16 mouse cellular contexts compared by ENCODE assay signal in the genomic region with DNA sequence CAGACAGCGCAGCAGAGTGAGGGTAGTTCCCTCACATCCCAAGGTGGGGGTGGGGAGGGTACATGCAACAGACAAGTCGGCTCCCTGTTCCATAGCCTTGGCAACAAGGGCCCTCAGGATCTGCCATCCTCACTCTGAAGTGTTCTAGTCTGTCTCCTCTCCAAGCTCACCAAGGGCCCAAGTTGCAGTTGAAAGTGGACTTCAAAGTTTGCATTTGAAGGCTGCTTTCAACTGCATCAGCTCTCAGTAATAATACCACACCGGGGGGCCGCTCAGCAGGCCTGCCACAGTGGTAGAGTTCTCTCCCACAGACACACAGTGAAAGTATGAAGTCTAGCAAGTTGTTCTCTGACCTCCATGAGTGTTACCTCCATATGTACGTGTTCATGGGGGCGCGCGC.
"Had no signal": no experiment of that assay in that cellular context is flagged by ENCODE, and none has a peak within 500 bp of the region (broad histone marks: within the 10 kb centered on the region; RNA-seq: fewer than 3 reads in every experiment).

No protein-coding gene starts in this region.

- H3K27me3 ChIP-seq: limb, embryonic 13.5 days; midbrain, embryonic 13.5 days; neural tube, embryonic 15.5 days had no signal

- DNase-seq: kidney, adult 9 months; kidney, postnatal 14 days; lung, adult 2 months; lung, postnatal 36 days; right cerebral cortex, adult 18-20 months; right cerebral cortex, postnatal 25 days; thymus, adult 2 months; thymus, postnatal 25 days had no signal

- H3K27ac ChIP-seq: left cerebral cortex, adult 2 months; limb, embryonic 13.5 days; liver, embryonic 14.5 days; midbrain, embryonic 13.5 days; neural tube, embryonic 15.5 days; stomach, postnatal 0 days had no signal

- ATAC-seq: lung, postnatal 0 days; midbrain, embryonic 13.5 days had no signal

- H3K4me3 ChIP-seq: left cerebral cortex, adult 2 months; limb, embryonic 13.5 days; midbrain, embryonic 13.5 days; myocyte; neural tube, embryonic 15.5 days had no signal

- H3K9me3 ChIP-seq: limb, embryonic 13.5 days; midbrain, embryonic 13.5 days; neural tube, embryonic 15.5 days had no signal

- H3K36me3 ChIP-seq: limb, embryonic 13.5 days; midbrain, embryonic 13.5 days; neural tube, embryonic 15.5 days had no signal

- H3K4me2 ChIP-seq: midbrain, embryonic 13.5 days; neural tube, embryonic 15.5 days had no signal

- H3K9ac ChIP-seq: liver, embryonic 14.5 days; midbrain, embryonic 13.5 days; neural tube, embryonic 15.5 days had no signal
